Mouse (Mus musculus): ENCODE results near the gene Gramd1b. TPM values are rescaled to one million over a fixed set of nuclear protein-coding genes. Genes with fewer than 3 reads are reported as not detected.

Gramd1b gene
- total RNA-seq, 2 experiments from 2014 or later, result 12.9 to 23.0 TPM

DNA sequence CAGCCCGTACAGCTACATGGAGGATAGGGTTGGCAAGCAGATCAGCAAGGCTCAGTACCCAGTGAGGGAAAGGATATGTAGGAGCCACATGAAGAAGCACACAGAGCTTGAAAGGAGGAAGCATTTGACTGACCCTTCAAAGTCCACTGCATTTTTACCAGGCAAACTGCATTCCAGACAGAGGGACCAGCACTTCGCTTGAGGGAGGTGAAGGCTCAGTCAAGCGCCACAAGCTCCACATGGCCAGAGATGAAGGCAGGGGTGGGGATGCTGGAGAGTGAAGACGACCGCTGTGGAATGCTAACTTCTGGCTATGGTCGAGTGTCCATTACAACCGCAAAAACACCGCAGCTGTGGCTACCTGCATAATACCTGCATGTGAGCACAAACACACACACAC lies 100.2 kb downstream of the Gramd1b start:
- ATAC-seq (ENCODE audit: poor library complexity, severe bottlenecking), result no peak

DNA sequence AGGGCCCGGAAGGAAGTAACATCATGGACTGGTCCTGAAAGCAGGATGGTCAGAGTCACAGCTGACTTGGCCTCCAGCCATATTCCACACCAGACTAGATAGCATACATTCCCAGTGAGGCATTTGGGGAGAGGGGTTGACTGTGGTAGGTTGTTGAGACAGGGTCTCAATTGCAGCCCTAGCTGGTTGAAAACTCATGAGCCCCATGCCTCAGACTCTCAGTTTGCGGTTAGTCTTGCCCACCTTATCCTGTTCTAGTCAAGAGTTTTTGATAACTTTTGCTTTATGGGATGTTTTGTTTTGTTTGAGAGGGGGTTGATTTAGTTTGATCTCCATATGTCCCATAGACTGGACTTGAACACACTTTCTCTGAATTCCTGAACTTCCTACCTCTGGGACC lies 103.5 kb downstream of the Gramd1b start:
- no peak for ATAC-seq (ENCODE audit: poor library complexity, severe bottlenecking)

DNA sequence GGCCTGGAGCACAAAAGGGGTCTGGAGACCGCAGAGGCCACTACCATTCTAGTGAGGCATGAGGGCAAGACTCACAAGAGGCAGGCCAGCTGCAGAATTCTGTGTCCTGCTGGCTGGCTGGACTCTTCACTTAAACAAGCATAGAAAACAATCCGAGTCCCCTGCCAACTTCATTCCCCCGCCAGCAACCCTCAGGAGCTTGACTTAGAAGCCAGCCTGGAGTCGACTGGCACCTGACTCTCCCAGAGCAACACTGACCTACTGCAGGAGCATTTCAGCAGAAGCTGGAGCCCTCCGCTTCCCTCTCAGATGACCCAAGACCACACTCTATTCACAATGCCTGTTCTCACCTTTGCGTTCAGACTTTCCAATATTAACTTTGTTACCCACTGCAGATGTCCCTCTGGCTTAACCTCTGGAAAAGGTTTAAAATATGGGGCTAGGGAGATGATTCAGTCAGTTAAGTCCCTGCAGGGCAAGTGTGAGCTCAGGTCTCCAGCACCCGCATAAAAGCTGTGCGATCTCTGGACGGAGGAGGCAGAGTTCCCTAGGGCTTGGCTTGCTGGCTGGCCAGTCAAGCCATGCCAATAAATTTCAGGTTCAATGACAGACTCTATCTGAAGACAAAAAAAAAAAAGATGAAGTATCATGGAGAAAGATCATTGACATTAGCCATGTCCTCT lies 104.8 kb downstream of the Gramd1b start:
- no peak for ATAC-seq (ENCODE audit: poor library complexity, severe bottlenecking)

DNA sequence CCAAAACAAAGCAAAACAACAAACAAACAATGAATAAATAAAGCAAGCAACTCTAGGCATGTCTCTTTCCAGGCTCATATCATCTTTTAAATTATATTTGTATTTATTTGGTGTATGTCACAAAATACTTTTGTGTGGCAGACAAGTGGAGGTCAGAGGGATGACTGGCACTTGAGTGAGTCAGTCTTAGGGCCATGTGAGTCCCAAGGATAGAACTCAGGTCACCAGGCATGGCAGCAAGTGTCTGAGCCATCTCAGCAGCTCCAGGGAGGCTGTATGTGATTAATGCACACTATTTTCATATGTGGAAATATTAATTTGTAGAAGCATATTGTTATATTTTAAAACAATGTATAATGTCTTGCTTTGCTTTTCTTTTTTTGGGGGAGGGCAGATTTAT lies 106.3 kb downstream of the Gramd1b start:
- ATAC-seq (ENCODE audit: poor library complexity, severe bottlenecking), result no peak

DNA sequence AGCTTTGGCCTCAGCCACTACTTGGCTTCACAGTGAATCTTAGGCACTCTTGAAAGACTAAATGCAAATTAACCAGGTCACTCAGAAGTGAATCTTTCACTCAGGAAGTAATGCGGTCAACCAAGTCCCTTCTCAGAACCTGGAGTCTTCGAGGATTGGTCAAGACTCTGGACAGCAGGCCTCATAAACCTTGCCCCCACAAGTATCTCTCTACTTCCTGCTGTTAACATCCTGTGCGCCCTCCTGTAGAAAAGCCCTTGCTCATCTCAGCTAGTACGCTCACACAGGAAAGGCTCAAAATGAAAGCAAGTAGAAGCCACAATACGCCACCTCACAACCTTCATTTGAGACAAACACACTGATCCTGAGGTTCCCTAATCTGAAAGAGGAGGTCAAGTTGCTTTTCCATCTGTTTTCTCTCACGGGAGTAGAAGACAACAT lies 107.7 kb downstream of the Gramd1b start:
- peak; percentile 88 for ATAC-seq (ENCODE audit: poor library complexity, severe bottlenecking)

DNA sequence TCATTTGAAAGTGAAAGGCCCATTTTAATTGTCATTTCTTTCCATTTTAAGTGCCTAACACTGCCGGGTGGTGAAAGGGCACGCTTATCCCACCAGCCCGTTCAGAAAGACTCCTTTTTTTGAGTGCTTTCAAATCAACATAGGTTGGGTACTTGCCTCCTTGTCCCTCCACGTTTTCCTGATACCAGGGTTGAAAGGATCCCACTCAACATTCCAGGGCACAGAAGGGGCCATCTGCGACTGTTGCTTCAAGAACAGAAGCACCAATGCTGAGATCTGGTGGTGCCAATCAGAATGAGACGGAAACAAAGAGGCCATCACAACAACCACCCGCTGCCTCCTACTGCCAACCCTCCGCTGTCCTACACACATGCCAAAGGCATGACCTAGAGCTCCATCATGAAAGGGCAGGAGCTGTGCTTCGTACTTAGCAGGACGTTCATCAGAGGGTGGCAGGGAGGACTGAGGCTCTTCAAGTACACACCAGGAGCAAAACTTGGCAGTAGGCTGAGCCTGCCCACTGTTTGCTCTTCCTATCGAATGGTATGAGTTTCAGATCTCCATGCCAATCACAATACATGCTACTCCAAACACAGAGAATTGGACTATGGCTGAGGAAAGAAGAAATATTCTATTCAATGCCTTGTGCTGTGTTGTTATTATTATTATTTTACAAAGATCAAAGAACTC lies 108.7 kb downstream of the Gramd1b start:
- no peak for ATAC-seq (ENCODE audit: poor library complexity, severe bottlenecking)

DNA sequence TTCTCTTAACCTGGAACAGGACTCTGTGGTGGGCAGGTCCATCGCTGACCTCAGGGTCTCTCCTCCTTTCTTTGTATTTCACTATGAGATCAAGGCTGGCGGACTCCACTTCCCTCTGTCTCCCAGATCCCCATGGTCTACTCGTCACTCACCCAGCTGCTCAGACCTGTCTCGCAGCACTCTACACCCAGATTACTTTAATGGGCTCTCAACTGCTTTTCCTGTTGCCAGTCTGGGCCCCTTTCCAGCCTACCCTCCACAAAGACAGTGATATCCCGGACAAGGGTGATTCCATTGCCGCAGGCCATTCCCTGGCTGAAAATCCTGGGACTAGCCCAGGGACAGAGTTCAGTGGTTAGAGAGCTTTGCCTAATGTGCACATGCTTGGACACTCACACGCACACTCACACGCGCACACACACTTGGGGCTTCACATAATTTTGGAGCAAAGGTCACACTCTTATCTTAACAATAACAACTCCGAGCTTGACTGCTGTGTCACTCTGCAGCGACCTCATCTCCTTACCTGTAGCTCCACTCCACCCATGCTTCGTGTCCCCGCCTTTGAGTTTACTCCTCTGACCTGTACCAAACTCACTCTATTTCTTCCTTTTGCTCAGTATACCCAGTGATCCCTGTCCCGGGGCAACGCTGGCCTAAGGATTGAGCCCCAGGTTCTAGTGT lies 110.4 kb downstream of the Gramd1b start:
- ATAC-seq (ENCODE audit: poor library complexity, severe bottlenecking), result no peak

DNA sequence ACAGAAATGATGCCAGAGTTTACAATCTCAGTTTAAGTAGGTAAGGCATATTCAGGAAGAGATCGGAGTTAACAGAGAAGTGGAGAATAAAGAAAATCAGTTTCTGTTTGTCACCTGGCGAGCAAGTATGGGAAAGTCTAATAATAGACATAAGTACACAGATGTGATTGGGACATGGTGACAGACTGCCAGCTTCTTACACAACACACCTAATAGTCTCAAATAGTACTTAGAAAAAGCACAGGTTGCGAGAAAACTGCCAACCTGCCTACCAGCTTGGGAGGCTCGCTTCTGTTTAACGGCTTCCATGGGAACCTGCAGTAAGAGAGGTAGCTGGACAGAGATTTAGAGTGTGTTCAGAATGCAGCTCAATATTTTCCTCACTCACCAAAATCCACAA lies 112.4 kb downstream of the Gramd1b start:
- no peak for ATAC-seq (ENCODE audit: poor library complexity, severe bottlenecking)

DNA sequence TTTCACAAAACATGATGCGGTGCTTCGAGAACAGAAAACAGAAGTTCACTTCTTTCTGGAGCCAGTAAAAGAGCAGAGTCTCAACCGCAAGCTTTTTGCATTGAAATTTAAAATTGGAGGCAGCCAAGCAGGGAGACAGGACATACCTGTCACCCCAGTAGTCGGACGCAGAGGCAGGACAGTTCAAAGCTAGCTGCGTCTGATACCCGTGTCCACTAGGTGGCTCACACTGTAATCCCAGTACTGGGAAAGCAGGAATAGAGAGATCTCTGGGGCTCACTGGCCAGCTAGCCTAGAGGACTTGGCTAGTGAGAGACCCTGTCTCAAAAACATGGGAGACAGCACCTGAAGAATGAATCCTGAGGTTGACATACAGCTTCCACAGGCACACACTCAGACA lies 115.0 kb downstream of the Gramd1b start:
- ATAC-seq (ENCODE audit: poor library complexity, severe bottlenecking), result no peak

DNA sequence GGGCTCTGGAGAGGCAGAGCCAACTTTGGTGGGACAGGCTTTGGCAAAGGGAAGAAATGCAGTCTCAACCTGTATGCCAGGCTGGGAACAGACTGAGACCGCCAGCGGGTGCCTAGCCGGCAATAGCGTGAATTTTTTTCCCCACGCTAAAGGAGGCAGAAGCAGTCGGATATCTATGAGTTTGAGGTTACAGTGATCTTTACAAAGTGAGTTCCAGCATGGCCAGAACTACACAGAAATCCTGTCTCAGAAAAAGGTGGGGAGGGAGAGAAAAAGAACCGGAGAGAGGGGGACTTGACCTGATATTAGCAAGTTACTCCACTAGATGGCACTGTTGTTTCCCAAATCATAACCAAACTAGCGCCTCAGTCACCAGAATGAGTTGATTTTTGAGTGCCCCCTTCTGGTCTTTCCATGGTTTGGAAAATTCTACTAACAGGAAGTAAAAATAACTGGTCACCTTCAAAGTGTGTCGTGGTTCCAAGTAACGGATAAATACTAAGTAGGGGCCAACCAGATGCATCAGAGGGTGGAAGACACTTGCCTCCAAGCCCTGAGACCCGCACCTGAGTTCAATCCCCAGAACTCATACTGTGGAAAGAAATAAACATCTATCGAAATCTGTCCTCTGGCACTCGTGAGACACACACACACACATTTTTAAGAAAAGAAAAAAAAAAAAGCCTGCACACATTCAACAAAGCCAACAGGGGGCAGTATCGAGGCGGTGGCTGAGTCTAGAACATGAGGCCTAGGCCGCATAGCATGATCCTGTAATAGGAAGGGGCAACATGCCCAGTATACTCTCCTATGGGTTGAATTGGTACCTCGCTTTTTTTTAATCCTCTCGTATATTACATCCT lies 116.0 kb downstream of the Gramd1b start:
- peak; percentile 95 for ATAC-seq (ENCODE audit: poor library complexity, severe bottlenecking)

DNA sequence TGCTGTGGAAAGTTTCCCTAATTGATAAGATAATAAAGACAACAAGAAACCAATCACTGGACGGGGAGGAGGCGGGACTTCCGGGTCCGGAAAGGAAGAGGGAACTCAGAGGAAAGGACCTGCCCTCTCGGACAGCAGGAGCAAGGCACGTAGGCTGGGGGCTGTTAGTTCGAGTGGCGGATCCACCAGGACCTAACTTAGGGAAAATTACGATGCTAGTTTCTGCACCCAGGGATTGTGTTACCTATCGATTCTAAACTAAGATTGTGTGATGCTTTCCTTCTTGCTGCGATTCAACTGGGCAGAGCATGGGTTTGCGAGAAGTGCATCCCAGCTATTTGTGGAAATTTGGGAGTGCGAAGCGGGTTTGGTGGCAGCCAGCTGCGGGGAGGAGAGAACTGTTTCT lies 116.7 kb downstream of the Gramd1b start:
- peak; percentile 71 for ATAC-seq (ENCODE audit: poor library complexity, severe bottlenecking)

DNA sequence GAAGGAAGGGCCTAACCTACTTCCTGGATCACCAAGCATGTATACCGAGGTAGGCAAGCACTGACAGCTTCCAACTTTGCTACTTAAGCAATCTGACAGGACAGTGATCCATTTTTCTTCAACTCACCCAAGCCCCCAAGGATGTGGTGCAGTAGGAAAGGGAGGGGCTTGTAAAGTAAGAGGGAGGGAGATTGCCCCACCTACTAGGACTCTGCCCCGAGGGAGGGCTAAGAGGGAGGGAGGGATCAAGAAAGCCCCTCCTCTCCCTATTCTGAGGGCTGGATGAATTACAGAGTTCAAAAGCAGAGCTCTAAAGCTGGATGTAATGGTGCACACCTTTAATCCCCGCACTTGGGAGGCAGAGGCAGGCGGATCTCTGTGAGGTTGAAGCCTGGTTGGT lies 117.6 kb downstream of the Gramd1b start:
- no peak for ATAC-seq (ENCODE audit: poor library complexity, severe bottlenecking)

DNA sequence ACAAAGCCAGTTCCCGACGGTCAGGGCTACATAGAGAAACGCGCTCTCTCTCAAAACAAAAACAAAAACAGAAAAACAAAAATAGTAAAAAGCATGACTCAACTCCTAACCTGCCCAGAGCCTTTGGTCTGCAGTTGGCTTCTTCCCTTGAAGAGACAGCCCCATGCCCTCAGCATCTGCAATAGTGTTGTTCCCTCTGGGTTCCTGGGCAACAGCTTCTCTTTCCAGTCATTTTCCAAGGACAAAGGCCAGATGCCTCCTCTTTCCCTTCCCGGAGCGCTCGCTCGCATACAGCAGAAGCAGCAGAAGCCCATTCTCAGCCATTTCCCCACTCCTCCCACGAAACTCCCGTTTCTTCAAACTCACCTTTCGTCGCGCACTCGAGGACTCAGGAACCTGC lies 118.3 kb downstream of the Gramd1b start:
- ATAC-seq (ENCODE audit: poor library complexity, severe bottlenecking), result no peak

DNA sequence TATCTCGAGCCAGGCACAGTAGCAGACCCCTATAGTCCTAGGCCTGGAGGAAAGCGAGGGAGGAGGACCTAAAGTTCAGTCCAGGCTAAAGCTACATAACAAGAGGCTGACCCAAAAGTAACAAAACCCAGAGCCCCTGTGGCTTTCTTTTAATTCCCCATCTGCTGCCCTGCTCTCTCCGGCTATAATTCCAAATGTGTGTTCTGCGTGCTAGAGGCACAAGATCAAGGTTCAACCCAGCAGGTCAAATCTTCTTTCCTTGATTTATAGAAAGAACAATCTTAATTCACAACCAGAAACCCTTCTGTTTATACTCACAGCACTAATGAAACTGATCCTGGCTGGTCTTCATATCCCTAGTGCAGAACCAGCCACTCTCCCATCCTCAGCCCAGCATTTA lies 118.9 kb downstream of the Gramd1b start:
- no peak for ATAC-seq (ENCODE audit: poor library complexity, severe bottlenecking)

DNA sequence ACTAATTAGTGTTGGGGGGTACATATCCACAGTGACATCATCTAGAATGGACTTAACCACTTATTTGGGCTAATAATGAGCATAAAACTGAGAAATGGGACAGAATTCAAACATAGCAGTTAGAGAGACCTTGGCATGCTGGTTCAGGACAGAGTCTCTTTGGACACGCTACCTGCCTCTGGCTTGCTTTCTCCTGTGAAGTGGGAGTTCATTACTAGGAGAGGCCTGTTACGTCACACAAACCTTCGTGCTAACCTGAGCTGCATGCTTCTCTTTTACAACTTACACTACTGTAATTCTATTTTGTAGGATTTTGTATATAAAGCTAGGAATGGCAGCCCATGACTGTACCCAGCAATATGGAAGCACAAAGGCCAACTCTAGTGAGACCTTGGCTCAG lies 120.3 kb downstream of the Gramd1b start:
- no peak for ATAC-seq (ENCODE audit: poor library complexity, severe bottlenecking)

DNA sequence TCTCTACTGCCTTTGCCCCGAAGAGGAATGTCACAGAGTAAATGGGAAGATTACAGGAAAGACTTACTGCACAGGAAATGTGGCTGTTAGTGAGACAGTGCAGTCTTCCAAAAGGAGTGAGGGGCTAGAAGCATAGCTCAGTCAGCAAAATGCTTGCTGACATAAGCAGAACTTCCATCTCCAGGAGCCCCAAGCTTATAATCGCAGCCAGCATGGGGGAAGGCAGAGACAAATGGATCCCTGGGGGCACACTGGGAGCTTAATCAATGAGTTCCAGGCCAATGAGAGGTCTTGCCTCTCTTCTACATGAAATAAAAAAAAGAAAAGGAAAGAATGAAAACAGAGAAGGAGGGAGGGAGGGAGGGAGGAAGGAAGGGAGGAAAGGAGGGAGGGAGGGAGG lies 122.1 kb downstream of the Gramd1b start:
- no peak for ATAC-seq (ENCODE audit: poor library complexity, severe bottlenecking)

DNA sequence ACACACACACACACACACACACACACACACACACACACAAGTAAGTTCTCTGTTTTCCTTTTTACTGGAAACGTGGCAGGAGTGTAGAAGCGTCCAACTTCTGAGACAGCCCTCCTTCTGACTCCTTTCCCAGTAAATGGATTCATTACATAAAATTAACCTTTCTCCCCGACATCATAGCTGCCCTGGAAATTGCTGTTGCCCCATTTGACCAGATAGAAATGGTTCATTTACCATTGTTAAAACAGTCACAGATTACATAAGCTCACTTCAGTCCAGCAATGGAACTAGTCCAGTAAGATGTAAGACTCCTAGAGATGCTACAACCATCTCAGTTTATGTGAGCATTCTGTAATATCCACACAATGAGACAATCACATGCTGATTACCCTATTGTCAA lies 122.8 kb downstream of the Gramd1b start:
- ATAC-seq (ENCODE audit: poor library complexity, severe bottlenecking), result no peak

DNA sequence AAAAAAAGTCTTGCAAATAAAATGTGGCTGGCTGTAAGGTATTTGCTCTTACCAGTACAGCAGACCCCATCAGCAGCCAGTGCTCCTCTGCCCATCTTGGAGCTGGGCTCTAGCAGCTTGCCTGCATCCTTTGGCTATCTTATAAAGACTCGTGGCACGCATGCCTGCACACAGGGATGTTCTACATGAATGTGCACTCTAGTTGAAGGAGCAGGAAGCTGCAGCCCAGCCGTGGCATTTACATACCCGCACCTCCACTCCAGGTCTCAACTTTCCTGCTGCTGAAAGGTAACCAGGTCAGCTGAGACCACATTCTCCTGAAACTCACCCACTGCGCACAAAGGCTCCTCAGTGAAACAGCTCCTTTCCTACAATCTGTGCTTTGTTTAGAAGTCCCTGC lies 123.3 kb downstream of the Gramd1b start:
- ATAC-seq (ENCODE audit: poor library complexity, severe bottlenecking), result no peak

DNA sequence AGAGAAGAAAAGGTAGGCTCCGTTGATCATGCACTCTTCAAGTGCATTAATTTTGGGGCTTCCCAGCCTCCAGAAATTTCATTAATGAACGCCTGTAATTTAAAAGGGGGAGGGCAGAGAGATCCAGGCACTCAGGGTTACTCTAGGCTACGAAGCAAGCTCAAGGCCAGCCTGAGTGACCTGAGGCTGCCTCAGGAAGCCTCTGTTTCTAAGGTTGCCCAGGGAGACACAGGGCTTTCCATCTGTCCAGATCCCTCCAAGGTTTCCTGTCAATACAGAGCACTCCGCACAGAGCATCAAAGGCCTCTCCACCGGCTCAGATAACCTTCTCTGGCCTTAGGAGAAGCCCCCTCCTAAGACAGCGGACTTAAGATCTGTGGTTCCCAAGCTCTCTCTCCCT lies 125.4 kb downstream of the Gramd1b start:
- ATAC-seq (ENCODE audit: poor library complexity, severe bottlenecking), result no peak

DNA sequence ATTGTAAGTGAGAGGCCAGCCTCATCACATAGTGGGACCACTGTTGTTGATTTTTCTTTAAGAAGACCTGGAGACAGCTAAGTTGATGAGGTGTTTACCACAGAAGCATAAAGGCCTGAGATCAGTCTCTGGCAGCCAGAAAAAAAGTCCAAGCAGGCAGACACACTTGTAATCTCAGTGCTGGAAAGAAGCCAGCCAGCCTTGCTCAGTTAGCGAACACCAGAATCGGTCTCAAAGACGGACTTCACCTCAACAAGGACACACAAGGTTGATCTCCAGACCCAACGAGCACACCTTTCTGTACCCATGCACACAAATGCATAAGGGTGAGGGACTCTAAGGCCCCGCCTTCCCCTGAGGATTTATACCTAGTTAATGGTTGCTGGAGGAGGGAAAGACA lies 125.9 kb downstream of the Gramd1b start:
- no peak for ATAC-seq (ENCODE audit: poor library complexity, severe bottlenecking)

DNA sequence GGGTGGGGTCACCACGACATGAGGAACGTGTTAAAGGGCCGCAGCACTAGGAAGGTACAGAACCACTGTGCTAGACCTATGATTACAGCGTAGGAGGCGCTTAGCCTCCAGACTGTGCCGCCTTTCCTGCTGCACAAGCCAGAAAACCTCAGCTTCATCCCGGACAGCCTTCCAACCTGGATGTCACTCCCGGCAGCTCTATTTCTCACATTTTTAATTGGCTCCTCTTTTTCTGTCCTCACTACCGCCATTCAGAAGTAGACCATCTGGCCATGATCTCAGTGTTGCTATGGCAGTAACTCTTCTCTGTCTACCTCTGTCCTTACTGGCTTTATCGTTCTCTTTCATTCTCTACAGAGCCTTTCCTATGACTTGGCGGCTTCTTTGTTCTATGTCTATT lies 126.5 kb downstream of the Gramd1b start:
- no peak for ATAC-seq (ENCODE audit: poor library complexity, severe bottlenecking)

Data from megakaryocyte, adult 5-6 weeks (primary cell).